Mouse (Mus musculus) liver, embryonic 11.5 days (tissue): Measurements from ENCODE around the gene Serinc5. TPM values are rescaled to one million over a fixed set of nuclear protein-coding genes. Genes with fewer than 3 reads are reported as not detected.

ENCODE experiments used
- ATAC-seq: fragments of 200-750 bp; cut with Nextera tagmentation; replicated peaks from 2 replicates; pipeline ENCODE4 v1.8.0; 2017; ENCODE audit warnings: moderate number of reproducible peaks, mild to moderate bottlenecking, moderate TSS enrichment, moderate library complexity; ENCODE audit not compliant: low FRiP score
- DNase-seq: peaks from one replicate; pipeline ENCODE4 v3.0.0-alpha.2; 2017; ENCODE audit warnings: low spot score
- H3K27ac ChIP-seq: fragments of 300-500 bp; sonication (generic); 2 replicates; pipeline ENCODE4 v1.5.1; 2014; ENCODE audit warnings: mild to moderate bottlenecking, low read depth, low read length, control low read depth
- H3K27me3 ChIP-seq: fragments of 300-500 bp; sonication (generic); replicated peaks from 2 replicates; pipeline ENCODE4 v1.6.1; 2014; ENCODE audit warnings: low read length, mixed read lengths; ENCODE audit not compliant: control insufficient read depth, insufficient read depth
- H3K36me3 ChIP-seq: fragments of 300-500 bp; sonication (generic); 2 replicates; pipeline ENCODE4 v1.6.1; 2014; ENCODE audit warnings: mild to moderate bottlenecking, low read length, moderate library complexity, mixed read lengths; ENCODE audit not compliant: control insufficient read depth, insufficient read depth
- H3K4me1 ChIP-seq: fragments of 300-500 bp; sonication (generic); replicated peaks from 2 replicates; pipeline ENCODE4 v1.6.1; 2014; ENCODE audit warnings: low read length, mixed read lengths; ENCODE audit not compliant: control insufficient read depth, insufficient read depth
- H3K4me2 ChIP-seq: fragments of 300-500 bp; sonication (generic); 2 replicates; pipeline ENCODE4 v1.6.1; 2014; ENCODE audit warnings: mild to moderate bottlenecking, control low read depth, moderate library complexity
- H3K4me3 ChIP-seq: fragments of 300-500 bp; sonication (generic); 2 replicates; pipeline ENCODE4 v1.5.1; 2014; ENCODE audit warnings: low read depth, low read length, control low read depth
- H3K9ac ChIP-seq: fragments of 300-500 bp; sonication (generic); 2 replicates; pipeline ENCODE4 v1.6.1; 2014; ENCODE audit warnings: low read depth, low read length, control low read depth
- H3K9me3 ChIP-seq: fragments of 300-500 bp; sonication (generic); 2 replicates; pipeline ENCODE4 v1.6.1; 2016; ENCODE audit warnings: low read length, inconsistent platforms, mixed read lengths; ENCODE audit not compliant: control insufficient read depth
- WGBS: fragments of 180-500 bp; shearing (Covaris S2); extraction: QIAGEN DNeasy Blood & Tissue Kit; methylation state at CpG from one replicate; pipeline ENCODE4 v1.1.7; 2014; 5-methylcytosine and 5-hydroxymethylcytosine counted together
- polyA plus RNA-seq: library from polyadenylated mRNA; unstranded; fragments of >200 nt; fragmentation: Nextera tagmentation; extraction: Ambion mirVana; gene quantifications from 2 replicates; pipeline ENCODE4 v1.2.1, GENCODE M21; 2014

The Serinc5 gene
- polyA plus RNA-seq, 1 experiment from 2014 or later = 27.5 TPM

DNA sequence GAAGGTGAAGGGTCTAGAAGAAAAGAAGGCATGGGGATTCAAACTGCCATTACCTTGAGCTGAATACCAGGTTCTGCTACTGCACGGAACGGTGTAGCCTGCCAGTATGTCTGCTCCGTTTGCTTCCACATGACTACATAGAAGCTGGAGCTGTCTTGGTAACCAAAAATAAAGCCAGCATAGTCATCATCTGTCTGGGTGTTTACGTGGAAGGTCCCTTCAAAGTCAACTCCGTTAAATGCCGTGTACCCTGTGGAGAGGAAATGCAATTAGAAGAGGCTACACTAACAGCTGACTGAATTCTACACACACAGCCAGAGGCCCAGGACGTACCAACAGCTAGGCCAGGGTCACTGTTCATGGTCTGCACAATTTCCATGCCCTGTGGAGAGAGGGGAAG is 144.1 kb downstream of the Serinc5 start:
- WGBS = 83% methylated on average over 7 of the region's 7 CpGs
- ATAC-seq = no peak
- Histone ChIP-seq H3K27ac (no peak overlapping the region), H3K9ac (no peak overlapping the region), H3K9me3 (no peaks in the 10 kb centered on the region), H3K27me3 (peaks cover 2% of the 10 kb centered on the region; the same call in 1 of the 2 replicates), H3K4me3 (no peak overlapping the region), H3K4me2 (no peak overlapping the region), H3K36me3 (no peaks in the 10 kb centered on the region), H3K4me1 (no peaks in the 10 kb centered on the region)
- no peak for DNase-seq

DNA sequence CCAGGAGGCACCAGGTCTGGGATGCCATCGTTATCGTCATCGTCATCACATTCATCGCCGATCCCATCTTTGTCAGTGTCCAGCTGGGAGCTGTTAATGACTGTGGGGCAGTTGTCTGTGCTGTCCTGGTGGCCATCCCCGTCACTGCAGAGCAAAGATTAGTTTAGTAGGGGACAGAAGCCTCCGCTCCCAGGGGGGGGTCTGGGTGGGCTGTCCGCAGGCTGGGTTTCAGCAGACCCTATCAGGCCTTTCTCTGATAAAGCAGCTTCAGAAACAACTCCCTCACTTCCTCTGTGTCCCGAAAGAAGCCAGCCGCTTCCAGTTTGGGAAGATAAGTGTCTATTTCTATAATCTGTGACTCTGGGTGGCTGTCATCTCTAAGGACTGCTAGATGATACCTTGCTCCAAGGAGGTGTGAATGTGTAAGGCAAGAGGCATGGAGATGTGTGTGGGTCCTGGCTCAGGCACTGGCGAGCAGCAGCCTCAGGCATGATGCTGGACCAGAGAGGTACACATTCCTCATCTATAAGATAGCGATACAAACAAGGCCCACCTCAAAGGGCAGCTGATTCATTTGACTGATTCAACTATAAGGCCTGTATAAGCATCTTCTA is 147.2 kb downstream of the Serinc5 start:
- ATAC-seq (no peak), DNase-seq (no peak)
- Histone ChIP-seq H3K4me3 (no peak overlapping the region), H3K4me1 (no peaks in the 10 kb centered on the region), H3K9me3 (no peaks in the 10 kb centered on the region), H3K27ac (no peak overlapping the region), H3K9ac (no peak overlapping the region), H3K36me3 (no peaks in the 10 kb centered on the region), H3K4me2 (no peak overlapping the region), H3K27me3 (peaks cover 2% of the 10 kb centered on the region; the same call in 1 of the 2 replicates)
- 55% methylated on average over 12 of the region's 12 CpGs for WGBS

DNA sequence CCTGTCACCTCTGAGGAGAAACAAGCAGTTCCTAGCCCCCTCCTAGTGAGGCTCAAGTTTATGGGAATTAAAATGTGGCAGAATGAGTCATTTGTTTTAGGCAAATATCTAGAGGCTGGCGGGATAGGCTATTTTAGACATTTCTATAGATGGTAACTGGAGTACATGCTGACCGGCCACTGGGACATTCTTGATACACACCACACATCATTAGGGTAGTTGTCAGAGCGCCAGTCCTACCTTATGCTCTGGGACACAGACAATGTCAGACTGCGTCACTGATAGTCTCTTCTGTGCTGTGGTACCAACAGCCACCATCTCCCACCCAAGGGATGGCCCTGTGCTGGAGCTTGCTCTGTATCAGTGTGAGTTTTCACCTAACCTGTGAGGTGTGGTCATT is 148.2 kb downstream of the Serinc5 start:
- no peak overlapping the region for H3K9ac ChIP-seq
- no peaks in the 10 kb centered on the region for H3K9me3 ChIP-seq
- no peaks in the 10 kb centered on the region for H3K4me1 ChIP-seq
- H3K27ac ChIP-seq = no peak overlapping the region
- ATAC-seq (no peak), DNase-seq (no peak)
- WGBS = 84% methylated on average over 4 of the region's 4 CpGs
- peaks cover 2% of the 10 kb centered on the region; the same call in 1 of the 2 replicates for H3K27me3 ChIP-seq
- no peak overlapping the region for H3K4me2 ChIP-seq
- H3K36me3 ChIP-seq = no peaks in the 10 kb centered on the region
- H3K4me3 ChIP-seq = no peak overlapping the region

DNA sequence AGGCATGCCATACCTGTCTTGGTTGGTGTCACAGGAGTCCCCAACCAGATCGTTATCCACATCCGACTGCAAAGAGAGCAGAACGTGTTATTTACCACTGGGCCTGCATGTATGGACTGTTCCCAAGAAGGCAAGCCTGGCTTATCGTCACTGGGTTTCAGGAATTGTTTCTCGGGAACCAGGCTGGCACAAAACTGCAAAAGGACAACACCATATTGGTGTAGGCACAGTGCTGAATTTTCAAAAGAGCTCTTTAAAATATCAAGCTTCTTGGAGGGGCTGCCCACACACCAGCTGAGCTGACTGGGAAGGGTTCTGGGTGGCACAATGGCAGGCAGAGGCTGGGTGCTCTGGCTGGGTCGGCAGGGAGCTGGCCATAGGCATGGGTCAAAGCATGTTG is 149.6 kb downstream of the Serinc5 start:
- H3K27me3 ChIP-seq = no peaks in the 10 kb centered on the region
- DNase-seq (no peak), ATAC-seq (no peak)
- H3K4me1 ChIP-seq = no peaks in the 10 kb centered on the region
- no peak overlapping the region for H3K4me3 ChIP-seq
- H3K36me3 ChIP-seq = no peaks in the 10 kb centered on the region
- WGBS = 82% methylated on average over 6 of the region's 6 CpGs
- no peaks in the 10 kb centered on the region for H3K9me3 ChIP-seq
- H3K9ac ChIP-seq = no peak overlapping the region
- no peak overlapping the region for H3K27ac ChIP-seq
- no peak overlapping the region for H3K4me2 ChIP-seq

Other genes starting within 250 kb of the Serinc5 start
- 0.04 TPM in 1 of 2 replicates, not detected in the other for gene Ankrd34b, start 185.2 kb upstream of the Serinc5 start, polyA plus RNA-seq
- 0.19 TPM in 1 of 2 replicates, not detected in the other for gene Fam151b, start 127.1 kb upstream of the Serinc5 start, polyA plus RNA-seq
- gene Zfyve16, start 80.2 kb upstream of the Serinc5 start, polyA plus RNA-seq = 6.6 TPM in 2 replicates
- gene Spz1, start 34.9 kb upstream of the Serinc5 start, polyA plus RNA-seq = not detected in 2 replicates
- 1.6 and 1.8 TPM in 2 replicates for gene Thbs4, start 183.7 kb downstream of the Serinc5 start, polyA plus RNA-seq
- 2.8 and 3.2 TPM in 2 replicates for gene Mtx3, start 233.7 kb downstream of the Serinc5 start, polyA plus RNA-seq